Mouse (Mus musculus): ENCODE measurements around the gene Mfsd4b4.

GRCm38 (mm10) chr10:39906799-39907658 lies 8.0 kb upstream of the Mfsd4b4 start:
- TF ChIP-seq MAX (IDR thresholded peaks at IDR 0.05) = no peak
- no peak for TF ChIP-seq CTCF (IDR thresholded peaks at IDR 0.05; ENCODE audit: control insufficient read depth, insufficient read depth, insufficient read length)
- no peak for TF ChIP-seq USF1 (IDR thresholded peaks at IDR 0.05; ENCODE audit: low read depth)
- TF ChIP-seq FOSL1 (IDR thresholded peaks at IDR 0.05; ENCODE audit: insufficient read depth, low read length, poor library complexity, severe bottlenecking) = no peak
- no peak for TF ChIP-seq MYOD1 (IDR thresholded peaks at IDR 0.05; ENCODE audit: control insufficient read depth, insufficient read length, low read depth)
- TF ChIP-seq MYOG (IDR thresholded peaks at IDR 0.05; ENCODE audit: control insufficient read depth, extremely low read depth, insufficient read length) = no peak
- no peak for TF ChIP-seq CEBPB (IDR thresholded peaks at IDR 0.05; ENCODE audit: low read depth)
